Mouse (Mus musculus) embryonic facial prominence, embryonic 11.5 days (tissue): Measurements from ENCODE around the gene Abhd10. TPM values are rescaled to one million over a fixed set of nuclear protein-coding genes. Genes with fewer than 3 reads are reported as not detected.
A peak's percentile ranks its signal among the peaks of the same experiment; 100 is the strongest.

Source experiments
- ATAC-seq: fragments of 200-750 bp; cut with Nextera tagmentation; replicated peaks from 2 replicates; pipeline ENCODE4 v1.8.0; 2017; ENCODE audit warnings: low read depth; ENCODE audit not compliant: insufficient number of reproducible peaks, low FRiP score, low TSS enrichment
- DNase-seq: peaks from one replicate; pipeline ENCODE4 v3.0.0-alpha.2; 2015; ENCODE audit warnings: low spot score
- H3K27ac ChIP-seq: fragments of 300-500 bp; sonication (generic); replicated peaks from 2 replicates; pipeline ENCODE4 v1.5.1; 2014; ENCODE audit warnings: mild to moderate bottlenecking, low read depth, low read length, control low read depth
- H3K27me3 ChIP-seq: fragments of 300-500 bp; sonication (generic); 2 replicates; pipeline ENCODE4 v1.6.1; 2014; ENCODE audit warnings: mild to moderate bottlenecking, low read length, moderate library complexity, mixed read lengths; ENCODE audit not compliant: control insufficient read depth, insufficient read depth
- H3K36me3 ChIP-seq: fragments of 300-500 bp; sonication (generic); replicated peaks from 2 replicates; pipeline ENCODE4 v1.6.1; 2014; ENCODE audit warnings: low read depth, mild to moderate bottlenecking, low read length, moderate library complexity, mixed read lengths; ENCODE audit not compliant: control insufficient read depth, insufficient read depth
- H3K4me1 ChIP-seq: fragments of 300-500 bp; sonication (generic); 2 replicates; pipeline ENCODE4 v1.6.1; 2014; ENCODE audit warnings: low read length, mixed read lengths; ENCODE audit not compliant: control insufficient read depth, insufficient read depth
- H3K4me2 ChIP-seq: fragments of 300-500 bp; sonication (generic); 2 replicates; pipeline ENCODE4 v1.6.1; 2014; ENCODE audit warnings: low read depth, mild to moderate bottlenecking, control low read depth, low read length, moderate library complexity
- H3K4me3 ChIP-seq: fragments of 300-500 bp; sonication (generic); 2 replicates; pipeline ENCODE4 v1.5.1; 2014; ENCODE audit warnings: low read depth, low read length, control low read depth
- H3K9ac ChIP-seq: fragments of 300-500 bp; sonication (generic); replicated peaks from 2 replicates; pipeline ENCODE4 v1.6.1; 2014; ENCODE audit warnings: mild to moderate bottlenecking, control low read depth, low read length
- H3K9me3 ChIP-seq: fragments of 300-500 bp; sonication (generic); replicated peaks from 2 replicates; pipeline ENCODE4 v1.6.1; 2016; ENCODE audit warnings: mild to moderate bottlenecking, low read length, inconsistent platforms, mixed read lengths; ENCODE audit not compliant: control insufficient read depth
- WGBS: fragments of 180-500 bp; shearing (Covaris S2); extraction: QIAGEN DNeasy Blood & Tissue Kit; methylation state at CpG from one replicate; pipeline ENCODE4 v1.1.7; 2014; 5-methylcytosine and 5-hydroxymethylcytosine counted together
- polyA plus RNA-seq: library from polyadenylated mRNA; unstranded; fragments of >200 nt; fragmentation: Nextera tagmentation; extraction: Ambion mirVana; gene quantifications from 2 replicates; pipeline ENCODE4 v1.2.1, GENCODE M21; 2014

Abhd10 gene
- polyA plus RNA-seq, 1 experiment from 2014 or later, result 40.6 TPM

DNA sequence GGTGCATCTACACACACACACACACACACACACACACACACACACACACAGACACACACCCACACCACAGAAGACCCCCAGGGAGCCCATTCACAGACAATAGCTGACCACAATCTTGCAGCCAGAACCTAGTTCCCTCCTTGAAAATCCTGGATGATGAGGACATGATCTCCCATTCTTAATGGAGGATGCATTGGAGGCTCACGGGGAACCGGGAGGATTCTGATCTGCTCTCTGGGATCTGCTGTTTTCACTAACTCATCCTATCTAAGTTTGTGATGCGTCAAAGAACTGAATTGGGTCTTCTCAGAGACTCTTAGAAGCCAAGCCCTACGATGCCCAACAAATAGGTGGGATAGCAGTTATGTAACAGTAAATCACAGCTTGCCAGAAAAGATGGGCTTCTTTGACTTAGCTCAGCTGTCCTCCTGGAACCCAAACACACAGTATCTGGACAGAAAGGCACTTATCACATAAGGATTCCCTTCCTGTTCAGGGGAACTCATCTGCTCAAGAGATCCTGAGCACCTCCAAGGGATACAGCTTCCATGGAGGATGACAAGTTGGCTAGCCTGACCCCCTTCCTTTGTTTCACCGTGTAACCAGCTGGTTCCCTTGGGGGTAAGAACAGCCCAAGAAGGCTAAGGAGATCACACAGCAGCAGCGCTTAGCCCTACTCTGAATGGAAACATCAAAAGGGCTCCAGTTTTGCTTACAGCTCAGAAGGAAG lies 19.4 kb downstream of the Abhd10 start:
- ATAC-seq (peak; percentile 19; the same call in 1 of the 2 replicates), DNase-seq (peak; percentile 43)
- no peaks in the 10 kb centered on the region for H3K9me3 ChIP-seq
- peak overlapping the region; percentile 89 for H3K4me2 ChIP-seq
- H3K9ac ChIP-seq, result peak overlapping the region; percentile 85
- H3K4me3 ChIP-seq, result peak overlapping the region; percentile 61
- no peaks in the 10 kb centered on the region for H3K27me3 ChIP-seq
- H3K4me1 ChIP-seq, result no peaks in the 10 kb centered on the region
- 54% methylated on average over 6 of the region's 6 CpGs for WGBS
- no peaks in the 10 kb centered on the region for H3K36me3 ChIP-seq
- H3K27ac ChIP-seq, result peak overlapping the region; percentile 73

DNA sequence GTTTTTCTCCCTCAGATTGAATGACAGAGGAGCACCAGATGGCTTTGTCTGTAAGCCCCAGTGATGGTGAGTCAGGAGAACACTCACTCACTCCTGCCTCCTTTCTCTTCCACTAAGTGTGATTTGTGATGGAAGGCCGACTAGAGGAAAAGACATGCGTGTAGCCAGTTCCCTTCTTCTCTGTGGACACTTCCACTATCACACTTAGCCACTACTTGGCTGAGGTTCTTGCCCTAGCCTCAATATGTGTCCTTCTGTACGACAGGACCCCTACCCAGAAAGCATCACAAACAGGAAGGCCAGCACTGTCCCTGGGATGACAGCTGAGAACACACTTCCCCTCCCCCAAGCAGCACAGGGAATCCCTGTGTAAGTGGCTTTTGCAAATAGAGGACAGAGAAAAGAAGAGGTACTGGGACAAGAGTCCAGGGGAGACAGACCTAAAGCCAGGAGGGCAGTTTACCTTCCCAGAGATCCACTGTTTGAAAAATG lies 20.2 kb downstream of the Abhd10 start:
- 67% methylated on average over 3 of the region's 3 CpGs for WGBS
- ATAC-seq, result no peak
- peak overlapping the region; percentile 89; the same call in 1 of the 2 replicates for H3K4me2 ChIP-seq
- no peaks in the 10 kb centered on the region for H3K9me3 ChIP-seq
- no peaks in the 10 kb centered on the region for H3K27me3 ChIP-seq
- no peak overlapping the region for H3K27ac ChIP-seq
- H3K9ac ChIP-seq, result peak overlapping the region; percentile 85; the same call in 1 of the 2 replicates
- H3K4me1 ChIP-seq, result no peaks in the 10 kb centered on the region
- no peak for DNase-seq
- H3K36me3 ChIP-seq, result no peaks in the 10 kb centered on the region
- H3K4me3 ChIP-seq, result peak overlapping the region; percentile 61; the same call in 1 of the 2 replicates

DNA sequence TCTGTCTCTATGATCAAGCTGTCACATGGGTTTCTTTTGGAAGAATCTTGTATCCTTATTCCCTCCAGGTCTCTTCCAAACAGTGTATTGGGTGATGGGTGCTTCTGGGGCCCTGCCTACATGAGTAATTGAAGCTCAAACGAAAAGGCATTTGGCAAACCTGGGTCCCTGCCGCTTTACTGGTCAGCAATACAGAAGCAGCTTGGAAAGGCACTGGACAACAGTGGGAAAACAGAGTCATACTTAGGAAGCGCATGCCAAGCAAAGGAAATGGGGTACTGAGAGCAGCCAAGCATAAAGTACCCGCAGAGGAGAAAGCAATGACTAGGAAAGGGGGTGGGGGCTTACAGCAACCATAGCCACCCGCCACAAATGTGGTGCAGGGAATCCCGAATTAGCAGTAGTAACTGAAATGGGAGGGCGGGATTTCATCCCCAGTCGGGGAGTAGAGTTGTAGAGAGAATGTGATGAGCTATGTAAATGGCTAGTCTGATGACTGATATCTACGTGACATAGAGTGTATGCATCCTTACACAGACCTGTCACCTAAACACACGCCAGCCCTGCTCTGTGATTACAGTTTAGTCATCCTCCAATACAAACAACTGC lies 22.6 kb downstream of the Abhd10 start:
- H3K27ac ChIP-seq, result no peak overlapping the region
- H3K4me2 ChIP-seq, result no peak overlapping the region
- no peaks in the 10 kb centered on the region for H3K36me3 ChIP-seq
- H3K9me3 ChIP-seq, result no peaks in the 10 kb centered on the region
- no peak for ATAC-seq
- H3K4me1 ChIP-seq, result no peaks in the 10 kb centered on the region
- H3K27me3 ChIP-seq, result no peaks in the 10 kb centered on the region
- no peak overlapping the region for H3K9ac ChIP-seq
- 86% methylated on average over 10 of the region's 10 CpGs for WGBS
- DNase-seq, result no peak
- H3K4me3 ChIP-seq, result no peak overlapping the region

DNA sequence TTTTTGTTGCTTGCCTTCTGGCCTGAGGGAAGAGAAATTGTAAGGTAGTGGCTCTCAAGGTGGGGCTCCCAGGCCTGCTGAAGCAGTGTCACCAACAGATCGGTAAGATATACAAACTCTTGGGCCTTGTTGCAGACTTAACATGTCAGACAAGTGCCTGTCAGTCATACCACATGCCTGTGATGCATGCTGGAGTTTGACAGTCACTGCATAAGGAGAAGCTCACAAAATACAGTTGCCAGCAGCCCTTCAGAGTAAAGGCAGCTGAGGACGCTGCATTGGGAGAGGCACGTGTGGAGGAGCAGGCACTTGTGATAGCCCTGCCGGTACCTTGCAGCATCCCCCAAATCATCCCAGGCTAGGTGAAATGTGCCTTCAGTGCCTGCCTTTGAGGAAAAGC lies 24.5 kb downstream of the Abhd10 start:
- DNase-seq (no peak), ATAC-seq (no peak)
- 91% methylated on average over 4 of the region's 4 CpGs for WGBS
- Histone ChIP-seq H3K27me3 (no peaks in the 10 kb centered on the region), H3K36me3 (no peaks in the 10 kb centered on the region), H3K9ac (no peak overlapping the region), H3K9me3 (no peaks in the 10 kb centered on the region), H3K27ac (no peak overlapping the region), H3K4me1 (no peaks in the 10 kb centered on the region), H3K4me2 (no peak overlapping the region), H3K4me3 (no peak overlapping the region)

DNA sequence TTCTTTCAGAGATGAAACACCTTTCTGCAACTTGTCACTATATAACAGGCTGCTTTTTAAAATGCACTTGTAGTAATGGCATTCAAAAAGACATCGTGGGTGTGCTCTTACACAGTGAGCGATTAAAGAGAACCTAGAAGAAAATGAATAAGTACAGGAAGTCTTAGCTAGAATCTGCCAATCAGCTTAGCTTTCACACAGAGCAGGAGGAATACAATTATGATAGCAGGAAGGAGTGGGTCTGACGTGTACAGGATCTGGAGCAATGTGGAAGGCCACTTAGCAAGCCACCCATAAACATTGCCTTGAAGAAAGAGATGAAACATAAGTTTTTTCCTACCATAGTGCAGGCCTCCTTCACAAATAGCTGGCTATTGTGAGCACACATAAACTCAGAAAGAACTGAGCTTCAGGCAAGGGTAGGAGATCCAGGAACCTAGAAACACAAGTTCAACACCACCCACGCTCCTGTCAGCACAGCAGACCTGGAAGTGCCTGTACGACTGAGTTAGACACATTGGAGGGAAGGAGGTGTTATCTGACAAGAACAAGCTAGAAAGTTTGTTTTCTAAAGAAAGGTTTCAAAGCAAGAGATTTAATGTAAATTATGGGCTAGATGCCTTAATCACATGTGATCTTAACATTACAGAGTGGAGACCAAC lies 28.1 kb downstream of the Abhd10 start:
- DNase-seq (no peak), ATAC-seq (no peak)
- no peaks in the 10 kb centered on the region for H3K27me3 ChIP-seq
- H3K27ac ChIP-seq, result no peak overlapping the region
- H3K9me3 ChIP-seq, result no peaks in the 10 kb centered on the region
- no peaks in the 10 kb centered on the region for H3K4me1 ChIP-seq
- 84% methylated on average over 5 of the region's 5 CpGs for WGBS
- no peak overlapping the region for H3K4me2 ChIP-seq
- no peak overlapping the region for H3K4me3 ChIP-seq
- H3K9ac ChIP-seq, result no peak overlapping the region
- no peaks in the 10 kb centered on the region for H3K36me3 ChIP-seq

DNA sequence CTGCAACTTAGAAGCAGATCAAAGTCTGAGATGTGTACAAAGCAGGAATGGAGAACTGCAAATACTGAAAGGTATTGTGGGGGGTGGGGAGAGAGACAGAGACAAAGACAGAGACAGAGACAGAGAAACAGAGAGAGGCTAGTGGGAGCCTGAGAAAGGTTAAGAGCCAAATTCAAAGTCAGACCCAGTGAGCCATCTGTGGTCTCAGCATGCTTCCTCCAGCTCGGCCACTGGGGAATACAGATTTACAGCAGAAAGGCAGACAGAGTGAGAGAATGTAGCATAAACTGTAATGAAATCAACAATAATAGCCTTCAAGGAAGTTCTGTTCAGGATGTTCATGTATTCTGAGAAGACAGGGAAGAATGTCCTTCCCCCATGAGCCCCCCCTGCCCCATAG lies 28.9 kb downstream of the Abhd10 start:
- H3K27me3 ChIP-seq, result no peaks in the 10 kb centered on the region
- no peak for ATAC-seq
- 91% methylated on average over 1 of the region's 1 CpGs for WGBS
- no peak overlapping the region for H3K4me3 ChIP-seq
- no peak overlapping the region for H3K27ac ChIP-seq
- H3K9me3 ChIP-seq, result no peaks in the 10 kb centered on the region
- H3K9ac ChIP-seq, result no peak overlapping the region
- H3K4me1 ChIP-seq, result no peaks in the 10 kb centered on the region
- no peak overlapping the region for H3K4me2 ChIP-seq
- DNase-seq, result no peak
- no peaks in the 10 kb centered on the region for H3K36me3 ChIP-seq

GRCm38 (mm10) chr16:45713261-45713660 lies 29.5 kb downstream of the Abhd10 start:
- Histone ChIP-seq H3K4me2 (no peak overlapping the region), H3K4me3 (no peak overlapping the region), H3K36me3 (no peaks in the 10 kb centered on the region), H3K27me3 (no peaks in the 10 kb centered on the region), H3K9ac (no peak overlapping the region), H3K27ac (no peak overlapping the region), H3K9me3 (no peaks in the 10 kb centered on the region), H3K4me1 (no peaks in the 10 kb centered on the region)
- 87% methylated on average over 5 of the region's 5 CpGs for WGBS
- ATAC-seq, result no peak
- DNase-seq, result no peak

GRCm38 (mm10) chr16:45711263-45711662 lies 31.5 kb downstream of the Abhd10 start:
- H3K9me3 ChIP-seq, result no peaks in the 10 kb centered on the region
- H3K36me3 ChIP-seq, result no peaks in the 10 kb centered on the region
- no peaks in the 10 kb centered on the region for H3K27me3 ChIP-seq
- ATAC-seq (0 out of 2 replicates have a peak, but pooled peaks have one; percentile 33), DNase-seq (no peak)
- H3K9ac ChIP-seq, result no peak overlapping the region
- WGBS, result 68% methylated on average over 7 of the region's 7 CpGs
- no peak overlapping the region for H3K4me3 ChIP-seq
- no peak overlapping the region for H3K4me2 ChIP-seq
- no peak overlapping the region for H3K27ac ChIP-seq
- H3K4me1 ChIP-seq, result no peaks in the 10 kb centered on the region
